Mouse (Mus musculus) 3T3-L1 (cell line): Measurements from ENCODE around the gene Dcaf17.

Experiments used
- DNase-seq: peaks from one replicate; pipeline ENCODE4 v3.0.0-alpha.2; 2015; ENCODE audit warnings: low read depth, low spot score

The Dcaf17 gene

DNA sequence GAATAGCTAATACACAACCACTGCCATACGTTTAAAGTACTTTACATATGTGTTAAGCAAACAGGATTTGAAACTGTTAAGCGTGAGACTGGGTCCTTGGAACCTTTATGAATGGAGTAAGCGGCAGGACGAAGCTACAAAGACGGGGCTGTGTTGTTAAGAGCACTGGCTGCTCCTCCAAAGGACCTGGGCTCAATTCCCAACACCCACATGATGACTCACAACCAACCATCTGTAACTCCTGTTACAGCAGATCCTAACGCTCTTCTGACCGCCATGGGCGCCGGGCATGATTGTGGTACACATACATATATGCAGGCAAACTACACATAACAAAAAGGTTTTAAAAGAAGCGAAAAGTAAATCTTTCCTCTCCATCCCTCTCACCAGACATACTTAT, 65.7 kb downstream of the Dcaf17 start:
- no peak for DNase-seq

DNA sequence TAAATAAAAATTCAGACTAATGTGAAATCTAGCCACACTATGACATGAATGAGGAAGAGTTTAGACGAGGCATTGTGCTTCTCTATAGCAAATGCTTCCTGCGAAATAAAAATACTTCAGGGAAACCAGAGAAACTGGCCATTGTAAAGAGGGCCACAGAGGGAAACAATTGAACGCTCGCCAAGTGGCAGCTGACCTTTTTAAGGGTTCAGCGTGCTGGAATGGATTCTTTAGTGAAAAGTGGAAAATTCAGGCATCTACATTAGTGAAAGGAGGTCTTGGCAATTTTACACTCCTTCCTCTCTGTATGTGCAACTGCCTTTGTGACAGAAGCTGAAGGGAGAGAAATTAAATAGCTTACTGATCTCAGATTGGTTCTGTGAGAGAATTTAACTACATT, 66.3 kb downstream of the Dcaf17 start:
- DNase-seq: no peak

DNA sequence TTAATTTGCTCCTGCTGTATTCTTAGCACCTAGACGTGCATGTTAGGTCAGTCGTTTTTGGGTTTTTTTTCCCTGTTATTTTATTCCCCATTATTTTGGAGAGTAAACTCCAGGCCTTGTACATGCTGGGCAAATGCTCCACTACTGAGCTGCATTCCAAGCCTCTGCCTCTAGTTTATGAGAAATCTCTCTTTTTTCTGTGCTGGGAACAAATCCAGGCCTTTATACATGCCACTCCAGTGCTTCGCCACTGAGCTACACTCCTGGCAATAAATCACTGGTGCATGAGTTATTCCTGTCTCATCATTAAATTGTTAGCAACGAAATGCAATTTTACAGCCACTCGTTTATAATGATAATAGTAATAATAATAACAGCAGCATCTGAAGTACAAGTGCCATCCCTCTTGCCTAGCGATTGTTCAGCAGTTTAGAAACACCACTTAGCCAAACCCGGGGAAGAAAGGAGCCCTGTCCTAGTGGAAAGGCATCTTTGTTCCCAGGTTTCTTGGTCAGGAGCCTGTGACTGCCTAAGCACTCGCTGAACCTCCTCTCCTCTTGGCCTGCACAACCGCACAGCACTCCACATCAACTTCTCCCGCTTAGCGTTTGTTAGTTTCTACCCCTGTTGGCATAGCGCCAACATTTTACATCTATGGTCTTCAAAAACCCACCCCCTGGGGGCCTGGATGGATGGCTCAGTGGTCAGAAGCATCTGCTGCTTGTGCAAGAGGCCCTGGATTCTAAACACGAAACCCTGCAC, 67.3 kb downstream of the Dcaf17 start:
- DNase-seq: no peak

DNA sequence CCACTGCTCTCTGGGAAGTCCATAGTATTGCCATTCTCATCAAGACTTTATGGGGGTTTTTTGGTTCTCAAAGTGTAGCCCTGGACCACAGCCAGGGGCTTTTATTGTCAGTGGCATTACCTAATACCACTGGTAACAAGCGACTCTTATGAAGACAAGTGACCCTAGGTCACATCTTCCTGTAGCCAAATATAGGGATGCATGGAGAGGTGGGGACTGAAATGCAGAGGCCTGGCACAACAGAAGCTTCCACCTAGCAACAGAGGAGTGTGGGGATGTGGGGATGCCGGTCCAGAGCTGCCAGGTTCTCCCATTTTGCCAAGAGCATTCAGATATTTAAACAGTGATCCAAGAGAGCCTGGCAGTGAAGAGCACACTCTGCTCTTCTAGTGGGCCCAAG, 68.5 kb downstream of the Dcaf17 start:
- DNase-seq: no peak

DNA sequence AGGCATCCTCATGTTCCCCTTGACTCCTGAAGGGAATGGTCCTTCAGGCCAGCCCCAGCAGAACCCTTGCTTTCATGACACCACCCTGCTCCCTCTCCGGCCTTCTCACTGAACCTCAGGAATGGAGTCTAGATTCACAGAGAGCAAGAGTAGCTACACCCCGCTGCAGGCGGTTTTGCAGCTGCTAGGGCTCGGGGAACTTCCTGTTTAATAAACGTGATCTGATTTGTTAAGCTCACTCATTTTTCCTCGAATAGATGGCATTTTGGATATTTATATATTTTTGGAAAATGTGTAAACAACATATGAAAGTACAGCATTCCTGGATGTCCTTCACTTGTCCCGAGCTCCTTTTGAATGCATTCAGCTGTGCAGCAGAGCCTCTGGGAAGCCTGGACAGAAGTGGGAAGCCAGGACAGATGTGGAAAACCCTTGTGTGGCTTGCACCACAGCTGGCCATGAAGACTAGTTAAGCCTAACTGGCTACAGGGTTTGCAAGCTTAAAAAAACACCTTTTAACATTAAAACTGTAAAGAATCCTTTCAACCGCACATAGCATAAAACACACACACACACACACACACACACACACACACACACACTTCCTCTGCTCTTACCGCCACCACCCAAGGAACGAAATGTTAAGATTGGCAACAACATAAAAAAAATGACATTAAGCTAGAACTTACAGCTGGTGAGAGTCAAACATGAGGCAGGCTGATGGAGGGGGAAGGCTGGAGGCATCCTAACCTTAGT, 72.8 kb downstream of the Dcaf17 start:
- DNase-seq: no peak

DNA sequence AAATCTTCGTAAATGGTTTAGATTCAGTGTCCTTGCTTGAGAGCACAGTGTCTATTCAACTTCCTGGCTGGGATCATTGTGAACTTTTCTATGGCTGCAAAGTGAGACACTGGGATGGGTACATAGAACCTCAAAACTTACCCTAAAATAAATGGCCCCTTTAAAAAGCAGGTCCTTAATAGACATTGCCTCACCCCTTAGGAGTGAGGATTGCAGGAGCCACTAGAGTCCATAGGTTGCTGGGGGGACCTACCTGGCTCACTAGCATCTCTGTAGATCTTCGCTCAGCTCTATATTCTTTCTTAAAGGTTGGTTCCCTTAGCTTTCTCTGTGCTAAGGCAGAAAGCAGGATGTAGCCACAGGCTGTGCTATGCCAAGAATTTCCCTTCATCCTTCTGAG, 75.2 kb downstream of the Dcaf17 start:
- DNase-seq: no peak

DNA sequence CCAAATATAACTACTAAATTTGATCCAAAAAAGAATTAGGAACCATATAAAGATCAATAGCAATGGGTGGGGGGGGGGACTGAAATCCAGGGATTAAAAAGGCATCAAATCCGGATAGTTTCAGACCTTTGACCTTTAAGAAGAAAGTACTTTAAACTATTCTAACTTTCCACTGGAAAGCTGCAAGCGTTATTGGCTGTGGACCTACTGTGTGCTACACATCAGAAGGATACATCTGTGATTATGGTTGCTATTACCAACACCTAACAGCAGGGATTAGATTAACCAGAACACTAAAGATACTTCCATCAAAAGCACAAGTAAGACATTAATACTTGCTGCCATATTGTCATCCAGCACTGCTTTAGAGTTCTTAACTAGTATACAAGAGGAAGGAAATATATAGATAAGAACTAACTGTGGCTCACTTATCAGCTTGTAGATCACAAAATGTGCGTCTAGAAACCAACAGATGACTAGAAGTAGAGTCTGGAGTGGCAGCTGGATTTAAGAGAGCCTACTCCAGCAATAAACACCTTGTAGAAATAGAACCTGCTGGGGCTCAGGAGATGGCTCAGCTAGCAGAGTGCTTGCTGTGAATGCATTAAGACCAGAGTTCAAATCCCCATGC, 76.9 kb downstream of the Dcaf17 start:
- DNase-seq: no peak

DNA sequence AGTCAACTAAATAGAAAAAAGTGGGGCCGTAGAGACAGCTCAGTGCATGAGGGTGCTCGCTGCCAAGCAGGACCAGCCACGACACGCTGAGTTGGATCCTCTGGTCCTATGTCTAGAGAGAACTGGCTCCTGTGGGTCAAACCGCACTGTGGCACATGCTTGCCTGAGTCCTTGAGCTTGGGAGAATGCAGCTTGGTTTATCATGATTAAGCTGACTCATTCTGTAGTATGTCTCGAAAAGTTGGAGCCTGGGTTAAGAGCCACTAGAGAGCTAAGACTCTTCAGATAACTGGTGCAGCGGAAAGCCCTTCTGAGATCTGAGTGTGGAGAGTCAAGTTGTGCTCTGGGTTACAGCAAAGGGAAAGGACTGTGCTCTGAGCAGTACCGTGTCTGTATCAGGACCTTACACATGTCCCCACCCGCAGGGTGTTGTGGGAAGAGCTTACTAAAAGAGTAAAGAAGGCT, 78.9 kb downstream of the Dcaf17 start:
- no peak for DNase-seq

DNA sequence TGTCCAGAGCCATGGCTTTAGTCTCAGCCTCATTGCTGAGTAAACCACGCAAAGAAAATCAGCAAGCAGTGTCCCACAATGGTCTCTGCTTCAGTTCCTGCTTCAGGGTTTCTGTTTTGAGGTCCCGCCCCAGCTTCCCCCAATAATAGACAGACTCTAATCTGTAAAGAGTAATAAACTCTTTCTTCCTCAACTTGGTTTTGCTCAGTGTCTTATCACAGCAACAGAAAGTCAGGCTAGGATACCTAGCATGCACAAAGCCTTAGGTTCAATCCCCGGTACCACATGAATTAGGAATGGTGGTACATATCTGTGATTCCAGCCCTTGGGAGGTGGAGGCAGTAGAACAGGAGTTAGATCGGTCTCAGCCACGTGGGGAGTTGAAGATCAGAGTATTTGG, 79.7 kb downstream of the Dcaf17 start:
- no peak for DNase-seq

DNA sequence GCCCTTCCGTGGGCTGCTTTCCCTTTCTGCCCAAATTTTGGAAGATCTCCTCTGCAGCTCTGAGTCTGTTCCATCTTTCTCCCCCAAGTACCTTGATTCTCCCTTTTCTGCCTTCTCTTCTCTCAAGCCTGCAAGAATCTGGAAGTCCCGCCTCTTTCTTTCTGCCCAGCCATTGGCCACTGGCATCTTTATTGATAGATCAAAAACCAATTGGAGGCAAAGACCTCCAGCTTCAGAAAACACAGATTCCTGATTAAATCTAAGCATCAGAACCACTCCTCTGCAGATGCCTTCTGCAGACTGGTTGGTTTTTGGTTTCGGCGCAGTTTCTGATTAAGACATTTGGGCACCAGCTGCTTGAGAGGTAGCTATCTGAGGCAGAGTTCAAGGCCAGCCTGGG, 85.5 kb downstream of the Dcaf17 start:
- DNase-seq: no peak

DNA sequence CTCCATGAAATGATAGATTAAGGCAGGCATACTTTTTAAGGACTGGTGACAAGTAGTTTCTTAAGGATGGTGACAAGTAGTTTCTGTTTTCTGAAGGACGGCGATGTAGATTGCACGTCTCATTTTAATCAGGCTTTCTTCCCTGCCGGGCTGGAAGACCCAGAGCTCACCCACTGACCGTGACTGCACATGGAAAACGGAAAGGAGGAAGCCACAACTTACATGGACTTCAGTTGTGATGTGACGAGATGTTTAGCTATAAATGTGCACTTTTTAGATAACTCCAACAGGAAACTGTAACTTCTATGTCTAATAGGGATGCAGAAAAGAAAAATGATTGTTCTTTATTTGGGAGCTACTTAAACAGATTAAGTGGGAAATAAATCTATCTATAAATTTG, 87.3 kb downstream of the Dcaf17 start:
- no peak for DNase-seq

DNA sequence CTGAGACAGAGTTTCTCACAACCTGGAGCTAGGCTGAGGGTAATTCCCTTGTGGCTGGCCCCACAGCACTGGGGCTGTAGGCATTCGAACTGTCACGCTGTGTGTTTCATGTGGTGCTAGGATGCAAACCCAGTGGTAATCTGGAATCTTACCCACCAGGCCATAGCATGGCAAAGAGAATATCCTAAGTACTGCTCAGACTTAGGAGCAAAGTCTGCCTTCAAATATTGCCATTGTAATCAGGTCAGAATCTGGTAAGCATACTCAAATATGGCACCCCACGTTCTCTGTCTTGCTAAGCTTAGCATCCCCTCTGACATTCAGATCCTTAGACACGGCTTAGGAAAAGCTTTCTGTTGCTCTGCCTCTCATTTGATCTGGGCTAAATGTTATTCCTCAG, 90.7 kb downstream of the Dcaf17 start:
- DNase-seq: no peak

DNA sequence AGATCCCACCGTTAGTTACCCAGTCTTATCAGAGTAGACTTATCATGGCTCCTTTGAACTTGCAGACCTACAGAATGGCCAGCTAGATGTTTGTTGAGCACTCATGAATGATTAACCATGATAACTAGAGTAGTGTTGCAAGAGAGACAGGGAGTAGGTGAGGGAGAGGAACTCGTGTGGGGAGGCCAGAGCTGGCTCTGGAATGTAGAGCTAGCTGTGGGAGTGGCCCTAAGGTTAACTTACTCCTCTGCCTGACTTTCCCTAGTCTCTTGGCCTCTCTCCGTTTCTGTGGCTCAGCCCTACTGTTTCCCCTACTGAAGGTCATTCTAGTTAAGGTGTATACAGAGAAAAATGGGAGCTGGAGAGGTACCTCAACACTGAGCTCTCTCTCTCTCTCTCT, 91.1 kb downstream of the Dcaf17 start:
- no peak for DNase-seq

DNA sequence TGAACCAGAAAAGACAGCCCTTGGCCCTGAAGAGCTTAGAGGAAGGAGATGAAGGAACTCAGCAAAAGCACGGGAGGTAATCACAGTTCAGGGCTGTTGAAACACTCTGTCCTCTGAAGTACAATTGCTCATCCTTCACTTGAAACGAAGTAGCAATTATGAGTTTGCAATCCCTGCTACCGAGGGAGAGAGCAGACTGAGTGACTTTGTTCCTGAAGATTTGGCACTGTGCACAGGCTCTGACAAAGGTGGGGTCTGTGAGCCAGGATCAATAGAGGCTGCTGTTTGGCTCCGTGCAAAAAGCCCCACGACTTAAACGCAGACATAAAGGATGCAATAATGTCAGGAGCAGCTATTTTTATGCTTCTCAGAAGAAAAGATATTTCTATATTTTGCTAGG, 92.7 kb downstream of the Dcaf17 start:
- DNase-seq: no peak
